Mouse (Mus musculus) intestine, postnatal 0 days (tissue): ENCODE results near the gene Trpv1. TPM values are rescaled to one million over a fixed set of nuclear protein-coding genes. Genes with fewer than 3 reads are reported as not detected.

ENCODE experiments used
- ATAC-seq: fragments of 200-750 bp; cut with Nextera tagmentation; 2 replicates; pipeline ENCODE4 v1.8.0; 2017; ENCODE audit warnings: mild to moderate bottlenecking, moderate TSS enrichment, moderate library complexity
- H3K27ac ChIP-seq: fragments of 300-500 bp; sonication (generic); 2 replicates; pipeline ENCODE4 v1.5.1; 2014; ENCODE audit warnings: mild to moderate bottlenecking, low read depth, low read length, moderate library complexity
- H3K27me3 ChIP-seq: fragments of 300-500 bp; sonication (generic); replicated peaks from 2 replicates; pipeline ENCODE4 v1.6.1; 2014; ENCODE audit warnings: low read length, mixed read lengths; ENCODE audit not compliant: control insufficient read depth, insufficient read depth
- H3K36me3 ChIP-seq: fragments of 300-500 bp; sonication (generic); 2 replicates; pipeline ENCODE4 v1.6.1; 2014; ENCODE audit warnings: mild to moderate bottlenecking, moderate library complexity; ENCODE audit not compliant: control insufficient read depth, insufficient read depth
- H3K4me1 ChIP-seq: fragments of 300-500 bp; sonication (generic); replicated peaks from 2 replicates; pipeline ENCODE4 v1.6.1; 2014; ENCODE audit warnings: antibody characterized with exemption, low read length, mixed read lengths; ENCODE audit not compliant: control insufficient read depth, insufficient read depth
- H3K4me2 ChIP-seq: fragments of 300-500 bp; sonication (generic); replicated peaks from 2 replicates; pipeline ENCODE4 v1.6.1; 2014; ENCODE audit warnings: low read depth, mild to moderate bottlenecking, moderate library complexity
- H3K4me3 ChIP-seq: fragments of 300-500 bp; sonication (generic); 2 replicates; pipeline ENCODE4 v1.5.1; 2014; ENCODE audit warnings: low read depth, low read length
- H3K9ac ChIP-seq: fragments of 300-500 bp; sonication (generic); 2 replicates; pipeline ENCODE4 v1.6.1; 2014; ENCODE audit warnings: mild to moderate bottlenecking, low read depth, low read length
- H3K9me3 ChIP-seq: fragments of 300-500 bp; sonication (generic); 2 replicates; pipeline ENCODE4 v1.6.1; 2016; ENCODE audit warnings: mixed run types; ENCODE audit not compliant: control insufficient read depth
- CTCF ChIP-seq: sonication (generic); IDR thresholded peaks from 2 replicates; pipeline ENCODE4 v1.5.1; 2016; ENCODE audit warnings: low read depth, mild to moderate bottlenecking, control low read depth, antibody characterized with exemption, moderate library complexity
- WGBS: fragments of 180-500 bp; shearing (Covaris S2); extraction: QIAGEN DNeasy Blood & Tissue Kit; methylation state at CpG from one replicate; pipeline ENCODE4 v1.1.7; 2014; 5-methylcytosine and 5-hydroxymethylcytosine counted together
- polyA plus RNA-seq: library from polyadenylated mRNA; unstranded; fragments of >200 nt; fragmentation: Nextera tagmentation; extraction: Ambion mirVana; gene quantifications from 2 replicates; pipeline ENCODE4 v1.2.1, GENCODE M21; 2015

Gene Trpv1
- polyA plus RNA-seq, 1 experiment from 2014 or later: 0.13 TPM

DNA sequence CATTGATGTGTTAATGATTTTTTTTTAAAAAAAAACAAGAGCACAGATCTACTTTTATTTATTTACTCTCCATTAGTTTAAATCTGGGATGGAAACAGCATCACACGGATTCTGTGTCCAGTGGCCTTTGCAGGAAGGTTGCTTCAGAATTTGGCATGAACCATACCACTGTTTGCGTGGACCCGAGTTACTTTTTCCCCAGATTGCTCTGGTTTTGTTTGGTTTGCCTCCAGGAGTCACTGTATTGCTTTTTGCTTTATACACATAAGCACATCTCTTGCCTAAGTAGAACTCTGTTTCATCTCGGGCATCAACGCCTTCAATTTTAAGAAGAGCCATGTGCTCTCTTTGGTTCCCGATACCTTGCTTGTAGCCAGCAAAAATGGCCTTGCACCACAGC, 8.2 kb upstream of the Trpv1 start:
- no peak for TF ChIP-seq CTCF
- Histone ChIP-seq H3K36me3 (no peaks in the 10 kb centered on the region; the same call in 1 of the 2 replicates), H3K4me1 (no peaks in the 10 kb centered on the region), H3K9ac (no peak overlapping the region), H3K4me3 (no peak overlapping the region), H3K4me2 (no peak overlapping the region), H3K9me3 (no peaks in the 10 kb centered on the region), H3K27me3 (no peaks in the 10 kb centered on the region), H3K27ac (no peak overlapping the region)
- WGBS: 86% methylated on average over 6 of the region's 6 CpGs
- ATAC-seq: no peak

DNA sequence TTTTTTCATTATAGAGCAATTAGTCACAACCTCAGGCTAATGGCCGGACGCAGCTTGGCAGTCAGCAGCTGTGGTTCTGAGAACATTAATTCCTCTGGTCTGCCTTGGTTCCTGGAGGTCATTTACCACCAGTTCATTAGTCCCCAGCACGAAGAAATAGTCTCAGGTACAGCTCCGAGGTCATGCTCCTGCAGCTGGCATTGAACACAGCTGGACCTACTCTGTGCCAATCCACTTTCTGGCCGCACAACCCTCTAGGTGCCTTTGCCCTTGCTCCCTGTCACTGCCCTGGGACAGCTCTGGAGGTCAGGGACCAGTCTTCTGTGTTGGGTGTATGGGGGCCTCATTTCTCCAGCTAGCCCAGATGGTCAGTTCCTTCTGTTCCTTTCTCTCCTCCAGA, 5.2 kb upstream of the Trpv1 start:
- 73% methylated on average over 5 of the region's 5 CpGs for WGBS
- Histone ChIP-seq H3K9ac (no peak overlapping the region), H3K4me1 (no peaks in the 10 kb centered on the region), H3K9me3 (no peaks in the 10 kb centered on the region), H3K27ac (no peak overlapping the region), H3K4me3 (no peak overlapping the region), H3K36me3 (no peaks in the 10 kb centered on the region), H3K27me3 (no peaks in the 10 kb centered on the region), H3K4me2 (no peak overlapping the region)
- TF ChIP-seq CTCF: no peak
- no peak for ATAC-seq

DNA sequence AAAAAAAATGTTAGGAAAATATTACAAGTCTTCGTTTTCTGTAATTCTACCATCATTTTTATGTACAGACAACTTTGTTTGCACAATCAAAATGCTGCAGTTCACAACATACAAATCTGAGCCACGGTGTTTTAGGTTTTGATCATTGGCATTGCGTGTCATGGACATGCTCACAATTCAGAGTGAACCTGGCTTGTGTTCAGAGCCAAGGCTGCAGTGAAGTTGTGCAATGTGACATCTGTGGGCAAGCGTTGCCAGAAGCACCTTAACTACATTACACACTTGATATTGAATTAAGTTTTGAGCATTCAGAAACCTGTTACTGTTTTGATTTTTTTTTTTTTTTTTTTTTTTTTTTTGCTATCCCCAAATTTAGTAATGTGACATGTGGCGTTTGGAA, 4.0 kb upstream of the Trpv1 start:
- Histone ChIP-seq H3K4me3 (no peak overlapping the region), H3K9ac (no peak overlapping the region), H3K9me3 (no peaks in the 10 kb centered on the region), H3K4me1 (no peaks in the 10 kb centered on the region), H3K27me3 (no peaks in the 10 kb centered on the region), H3K4me2 (no peak overlapping the region), H3K36me3 (no peaks in the 10 kb centered on the region), H3K27ac (no peak overlapping the region)
- ATAC-seq: no peak
- WGBS: 90% methylated on average over 5 of the region's 5 CpGs
- TF ChIP-seq CTCF: no peak

DNA sequence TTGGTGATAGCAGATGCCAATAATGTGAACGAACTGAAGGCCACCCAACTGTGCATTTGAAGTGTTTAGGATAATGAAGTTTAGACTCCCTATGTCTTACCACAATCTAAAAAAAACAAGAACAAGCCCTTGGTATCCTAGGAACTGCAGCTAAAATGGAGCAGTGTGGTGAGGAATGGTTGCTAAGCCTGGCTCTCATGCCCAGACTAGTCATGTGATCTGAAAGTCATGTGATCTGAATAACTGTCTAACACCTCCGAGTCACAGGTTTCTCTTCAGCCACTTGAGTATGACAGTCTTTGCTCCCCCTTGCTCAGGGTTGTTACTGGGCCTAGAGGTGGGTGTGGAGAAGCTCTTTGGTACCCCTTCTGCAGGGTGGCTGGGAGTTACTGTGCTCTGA, 1.6 kb upstream of the Trpv1 start:
- 44% methylated on average over 2 of the region's 2 CpGs for WGBS

DNA sequence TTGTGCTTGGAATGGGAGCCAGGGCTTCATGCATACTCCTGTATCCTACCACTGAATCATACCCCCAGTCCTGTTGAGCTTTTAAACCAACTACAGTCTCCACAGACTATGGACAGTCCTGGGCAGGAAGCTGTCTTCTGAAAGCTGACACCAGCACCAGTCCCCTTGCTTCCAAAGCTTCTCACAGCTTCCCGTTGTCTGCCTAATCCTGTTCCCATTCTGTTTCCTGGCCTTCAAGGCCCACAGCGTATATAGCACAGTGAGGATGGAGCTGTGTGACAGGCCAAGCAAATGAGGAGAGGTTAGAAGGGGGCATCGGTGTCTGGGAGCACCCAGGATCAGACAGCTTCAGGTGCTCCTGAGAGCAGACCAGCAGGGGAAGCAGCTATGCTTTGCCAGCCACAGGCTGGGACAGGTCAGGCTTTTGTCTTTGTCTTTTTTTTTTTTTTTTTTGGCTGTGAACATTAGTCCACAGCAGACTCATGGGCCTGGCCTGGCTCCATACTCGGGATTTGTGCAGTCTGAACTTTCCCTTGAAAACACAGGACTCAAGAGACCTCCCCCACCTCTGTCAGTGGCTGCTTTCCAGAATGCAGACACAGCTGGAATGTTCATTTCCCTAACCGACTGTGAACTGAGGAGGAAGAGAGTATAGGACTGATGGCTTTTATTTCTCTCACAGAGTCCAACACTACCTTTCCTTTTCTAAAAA, 2.1 kb downstream of the Trpv1 start:
- Histone ChIP-seq H3K9ac (no peak overlapping the region), H3K9me3 (no peaks in the 10 kb centered on the region), H3K4me1 (no peaks in the 10 kb centered on the region), H3K27me3 (no peaks in the 10 kb centered on the region), H3K36me3 (no peaks in the 10 kb centered on the region), H3K4me2 (no peak overlapping the region), H3K4me3 (no peak overlapping the region), H3K27ac (no peak overlapping the region; the same call in 1 of the 2 replicates)
- ATAC-seq: no peak
- no peak for TF ChIP-seq CTCF
- 34% methylated on average over 5 of the region's 5 CpGs for WGBS

More for the DNA sequence above, 1.6 kb upstream of the Trpv1 start:
- no peaks in the 10 kb centered on the region for H3K36me3 ChIP-seq
- no peaks in the 10 kb centered on the region for H3K9me3 ChIP-seq
- H3K4me3 ChIP-seq: no peak overlapping the region
- H3K4me1 ChIP-seq: no peaks in the 10 kb centered on the region
- no peaks in the 10 kb centered on the region for H3K27me3 ChIP-seq
- ATAC-seq: no peak
- TF ChIP-seq CTCF: no peak
- no peak overlapping the region for H3K4me2 ChIP-seq
- no peak overlapping the region for H3K27ac ChIP-seq
- H3K9ac ChIP-seq: no peak overlapping the region

DNA sequence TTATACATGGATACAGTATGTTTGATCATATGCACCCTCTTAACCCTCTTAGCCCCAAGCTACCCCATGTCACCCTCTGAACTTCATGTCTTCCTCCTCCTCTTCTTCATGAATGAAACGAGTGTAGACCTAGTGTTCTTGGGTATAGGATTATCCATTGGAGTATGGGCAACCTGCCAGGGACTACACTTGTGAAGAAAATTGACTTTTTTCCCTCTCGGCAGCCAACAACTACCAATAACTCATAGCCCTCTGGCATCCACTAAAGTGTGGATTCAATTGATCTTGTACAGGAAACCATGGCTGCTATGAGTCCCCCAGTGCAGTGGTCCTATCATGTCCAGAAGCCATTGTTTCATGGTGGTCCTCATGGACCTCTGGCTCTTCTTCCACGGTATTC, 2.6 kb downstream of the Trpv1 start:
- Histone ChIP-seq H3K36me3 (no peaks in the 10 kb centered on the region), H3K4me1 (no peaks in the 10 kb centered on the region), H3K4me3 (no peak overlapping the region), H3K9me3 (no peaks in the 10 kb centered on the region), H3K4me2 (no peak overlapping the region), H3K27ac (no peak overlapping the region), H3K27me3 (no peaks in the 10 kb centered on the region), H3K9ac (no peak overlapping the region)
- TF ChIP-seq CTCF: no peak
- ATAC-seq: no peak
- WGBS: 67% methylated on average over 3 of the region's 3 CpGs
